Mouse (Mus musculus) testis, adult 2 months (tissue): ENCODE data around the gene Mecr.

Source experiments
- CTCF ChIP-seq: fragments of 200-500 bp; IDR thresholded peaks from 2 replicates; pipeline ENCODE4 v1.5.1; 2012; ENCODE audit warnings: low read depth, mild to moderate bottlenecking, inconsistent platforms, low read length, moderate library complexity; ENCODE audit not compliant: control insufficient read depth, insufficient read depth, insufficient replicate concordance
- POLR2A ChIP-seq: fragments of 200-500 bp; IDR thresholded peaks from 2 replicates; pipeline ENCODE4 v1.6.1; 2012; ENCODE audit warnings: low read depth, mild to moderate bottlenecking, inconsistent platforms, low read length, moderate library complexity; ENCODE audit not compliant: control insufficient read depth

DNA sequence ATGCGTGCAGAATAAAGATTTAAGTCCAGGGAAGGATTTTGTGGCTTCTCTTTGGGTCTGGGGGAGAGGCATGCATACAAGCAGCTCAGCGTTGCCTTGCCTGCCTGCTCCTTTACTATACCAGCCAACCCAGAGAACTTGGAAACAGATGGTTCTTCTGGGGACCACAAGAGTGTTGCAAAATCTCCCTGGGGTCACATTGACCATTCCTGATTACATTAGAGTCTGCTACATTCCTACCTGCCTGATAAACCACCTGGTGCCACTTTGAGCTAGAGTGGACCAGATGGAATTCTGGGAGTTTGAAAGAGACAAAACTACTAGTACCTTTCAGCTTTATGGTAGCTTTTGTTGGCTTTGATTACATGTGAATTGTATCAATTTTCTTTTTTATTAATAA, 33.6 kb downstream of the Mecr start:
- TF ChIP-seq POLR2A (no peak), CTCF (no peak)
